Mouse (Mus musculus): ENCODE measurements at regions not wholly inside any gene's neighbourhood (a gene's known extent, or its start where the extent isn't known, plus 50 kb on each side); places are given as distances from the start of the nearest gene placed in this dataset.

DNA sequence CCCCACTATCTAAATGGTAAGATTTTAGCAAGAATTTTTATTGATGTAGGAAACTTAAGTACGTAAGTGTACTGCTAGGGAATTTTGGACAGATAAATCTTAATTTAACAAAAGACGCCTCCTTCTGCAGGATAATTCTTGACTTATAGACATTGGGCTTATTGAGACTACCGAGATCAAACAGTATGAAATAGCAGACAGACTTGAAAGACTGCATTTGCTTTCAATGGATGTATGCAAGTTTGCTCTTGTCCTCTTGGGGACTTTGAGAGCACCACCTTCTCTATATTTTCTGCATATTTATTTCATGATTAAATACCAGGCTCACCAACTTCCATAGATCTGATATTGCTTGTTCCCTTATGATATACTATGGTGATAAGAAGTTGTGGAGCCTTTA lies 92.8 kb upstream of the 1700056E22Rik start:
- TF ChIP-seq MAX (IDR thresholded peaks at IDR 0.05; ENCODE audit: low read length), result no peak
- TF ChIP-seq ELF1 (IDR thresholded peaks at IDR 0.05; ENCODE audit: low read depth, low read length), result no peak
- no peak for TF ChIP-seq HCFC1 (IDR thresholded peaks at IDR 0.05; ENCODE audit: low read depth, low read length)
- no peak for TF ChIP-seq CTCF (IDR thresholded peaks at IDR 0.05 in 2 of 3, conservative IDR thresholded peaks at IDR 0.05 in 1 of 3; ENCODE audit: control insufficient read depth in 1 of 3, insufficient read depth in 1 of 3, low read depth in 2 of 3, low read length in 3 of 3, poor library complexity in 1 of 3, severe bottlenecking in 1 of 3)
- TF ChIP-seq NRF1 (IDR thresholded peaks at IDR 0.05; ENCODE audit: insufficient read depth, low read depth, low read length, poor library complexity, severe bottlenecking), result no peak

All from MEL (cell line).